Mouse (Mus musculus) effector memory CD4-positive, alpha-beta T cell, adult 5 months (primary cell): ENCODE measurements around the gene Colec11. TPM values are rescaled to one million over a fixed set of nuclear protein-coding genes. Genes with fewer than 3 reads are reported as not detected.

ENCODE experiments used
- polyA plus RNA-seq: library from polyadenylated mRNA; unstranded; fragments of 100-300 nt; shearing (Covaris generic); gene quantifications from one replicate; pipeline ENCODE4 v1.2.1, GENCODE M21; 2017

Colec11 gene
- not detected for polyA plus RNA-seq

DNA sequence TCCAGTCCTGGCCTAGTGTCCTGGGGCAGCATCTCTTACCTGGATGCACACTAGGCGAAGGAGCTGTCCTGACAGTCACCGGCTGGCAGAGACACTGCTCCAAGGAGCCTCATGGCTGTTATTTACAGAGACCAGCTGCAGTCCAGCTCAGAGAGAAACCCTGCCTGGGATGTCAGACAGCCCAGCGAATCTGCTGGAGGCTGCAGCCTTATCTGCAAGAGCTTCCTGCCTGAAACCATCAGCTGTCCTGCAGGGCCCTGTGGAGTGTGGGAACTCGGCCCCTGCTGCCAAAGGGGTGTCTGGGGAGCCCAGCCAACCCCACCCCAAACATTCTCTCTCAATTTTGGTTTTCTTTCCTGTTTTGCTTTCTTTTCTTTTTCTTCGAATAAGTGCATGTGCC is at the start of gene Colec11:
TSS of gene Colec11 (minus strand) at position 183 of the 400 bp plus-strand sequence.

DNA sequence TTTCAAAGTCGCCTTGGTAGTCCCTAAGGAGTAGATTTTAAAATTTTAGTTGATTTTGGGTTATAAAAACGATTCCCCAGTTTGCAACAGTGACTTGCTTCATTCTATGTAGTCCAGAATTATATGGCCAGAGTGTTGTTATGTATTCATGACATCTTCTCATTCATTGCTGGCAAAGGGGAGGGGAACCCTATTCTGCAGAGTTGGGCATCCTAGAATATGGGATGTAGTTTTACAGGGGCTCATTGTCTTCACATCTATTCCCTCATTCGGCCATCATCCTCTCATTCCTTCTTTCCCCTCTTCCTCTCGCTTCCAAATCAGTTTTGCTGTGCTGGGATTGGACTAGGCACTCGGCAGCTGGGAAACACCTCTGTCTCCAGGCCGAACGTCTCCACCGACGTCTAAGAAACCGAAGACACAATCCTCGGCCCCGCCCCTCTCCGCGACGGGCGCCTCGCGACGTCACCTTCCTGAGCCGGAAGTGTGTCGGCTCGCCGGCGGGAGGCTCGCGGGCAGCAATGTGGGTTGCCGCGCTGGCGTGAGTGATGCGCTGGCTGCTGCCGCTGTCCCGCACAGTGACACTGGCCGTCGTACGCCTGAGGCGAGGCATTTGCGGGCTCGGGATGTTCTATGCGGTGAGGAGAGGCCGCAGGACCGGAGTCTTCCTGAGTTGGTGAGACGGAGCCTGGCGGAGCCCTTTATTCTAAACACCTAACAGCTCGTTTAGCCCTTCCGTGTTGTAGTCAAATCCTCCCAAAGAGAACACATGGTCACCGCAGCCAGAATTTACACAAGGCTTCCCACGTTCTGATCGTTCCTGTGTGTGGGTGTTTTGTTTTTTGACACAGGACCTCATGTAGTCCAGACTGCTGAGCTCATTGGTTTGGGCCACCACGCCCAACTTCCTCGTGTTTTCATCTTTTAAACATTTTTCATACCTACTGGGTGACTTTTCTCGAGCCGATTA is 26.2 kb upstream of the Colec11 start, which contains the start of gene Rnaseh1:
TSS of gene Rnaseh1 (plus strand) at position 462 of the 970 bp plus-strand sequence.

DNA sequence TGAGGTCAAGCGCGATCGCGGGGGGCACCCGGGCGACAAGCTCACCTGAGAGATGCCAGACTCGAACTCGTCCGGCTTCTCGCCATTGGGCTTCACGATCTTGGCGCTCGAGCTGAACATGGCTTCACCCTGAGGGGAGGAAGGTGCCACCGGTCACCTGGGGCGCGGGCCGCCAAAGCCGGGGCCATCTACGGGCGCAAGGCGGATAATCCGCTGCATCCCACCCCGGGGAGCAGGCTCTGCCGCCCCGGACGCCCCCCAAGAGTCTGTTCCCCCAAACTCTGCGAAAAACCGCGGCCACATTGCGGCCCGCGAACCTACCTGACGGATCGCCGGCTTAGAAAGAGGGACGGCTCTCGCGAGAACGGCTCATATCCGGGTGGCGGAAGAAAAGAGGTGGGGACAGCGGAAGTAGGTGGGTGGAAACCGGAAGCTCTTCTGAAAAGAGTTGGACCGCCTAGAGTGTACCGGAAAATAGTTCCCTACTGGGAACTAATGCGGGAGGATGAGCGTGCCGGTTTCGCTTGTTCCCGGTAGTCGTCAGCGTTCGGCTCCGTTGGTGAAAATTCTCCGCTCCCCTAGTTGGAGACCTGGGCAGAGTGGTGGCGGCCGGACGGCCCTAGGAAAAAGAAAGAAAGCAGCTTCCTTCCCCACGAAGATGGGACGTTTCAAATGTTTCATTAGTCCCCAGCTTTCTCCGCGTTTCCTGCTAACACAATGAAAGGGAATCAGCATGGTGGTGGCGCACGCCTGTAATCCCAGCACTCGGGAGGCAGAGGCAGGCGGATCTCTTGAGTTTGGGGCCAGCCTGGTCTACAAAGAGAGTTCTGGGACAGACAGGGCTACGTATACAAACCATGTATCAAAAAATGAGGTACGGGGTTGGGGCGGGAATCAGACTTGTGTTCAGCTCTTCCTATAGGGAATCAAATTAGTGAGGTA is 12.6 kb upstream of the Colec11 start, which contains the start of gene Rps7:
TSS of gene Rps7 (minus strand) at position 419 of the 942 bp plus-strand sequence.

DNA sequence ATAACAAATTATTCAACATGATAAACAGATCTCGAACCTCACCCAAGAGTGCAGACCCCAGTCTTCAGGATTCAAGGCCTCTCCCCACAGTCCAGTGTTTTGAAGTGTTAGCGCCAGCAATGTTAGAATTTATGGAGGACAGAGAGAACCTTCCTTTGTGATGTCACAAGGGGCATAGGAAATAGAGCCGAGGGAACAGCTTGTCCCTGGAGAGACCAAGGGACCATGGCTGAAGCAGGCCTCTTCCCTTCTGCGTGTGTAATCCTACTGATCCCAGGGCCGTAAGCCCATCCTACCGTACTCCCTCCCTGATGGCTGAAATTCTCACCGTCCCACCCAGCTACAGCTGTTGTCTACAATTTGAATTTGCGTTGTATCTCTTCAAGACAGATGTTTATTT is 40.8 kb downstream of the Colec11 start, which contains the start of gene Allc:
TSS of gene Allc (minus strand) at position 101 of the 400 bp plus-strand sequence.

DNA sequence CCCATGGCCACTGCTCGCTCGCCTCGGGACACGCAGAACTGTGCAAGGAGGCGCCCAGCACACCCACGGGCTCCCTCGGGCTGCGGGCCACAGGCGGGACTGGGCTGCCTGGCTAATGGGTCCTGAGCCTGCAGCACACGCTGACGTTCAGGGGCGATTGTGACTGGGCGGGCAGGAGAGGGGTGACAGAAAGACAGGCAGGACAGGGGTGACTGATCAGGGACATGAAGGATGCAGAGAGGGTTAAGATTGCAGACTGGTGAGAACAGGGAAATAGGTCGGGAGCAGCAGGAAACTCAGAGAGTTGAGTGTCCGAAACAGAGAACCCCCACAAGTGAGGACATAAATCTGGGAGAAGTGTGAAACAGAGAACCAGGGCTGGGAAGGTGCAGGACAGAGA is 70.9 kb downstream of the Colec11 start, which contains the start of gene Dcdc2c:
TSS of gene Dcdc2c (minus strand) at position 101 of the 400 bp plus-strand sequence.

Other genes with a start within 250 kb of the Colec11 start
- not detected for gene Dcdc2c, start 71.0 kb downstream of the Colec11 start, polyA plus RNA-seq
- not detected for gene Allc, start 40.9 kb downstream of the Colec11 start, polyA plus RNA-seq
- gene Rps7, start 12.6 kb upstream of the Colec11 start, polyA plus RNA-seq, result 950 TPM
- 30.0 TPM for gene Rnaseh1, start 26.2 kb upstream of the Colec11 start, polyA plus RNA-seq
- gene Adi1, start 51.9 kb upstream of the Colec11 start, polyA plus RNA-seq, result 52.7 TPM
- 60.7 TPM for gene Trappc12, start 127.1 kb upstream of the Colec11 start, polyA plus RNA-seq
- 37.5 TPM for gene Eipr1, start 128.4 kb upstream of the Colec11 start, polyA plus RNA-seq